Mouse (Mus musculus): ENCODE measurements around the gene Cdk8. TPM values are rescaled to one million over a fixed set of nuclear protein-coding genes. Genes with fewer than 3 reads are reported as not detected.
A peak's percentile ranks its signal among the peaks of the same experiment; 100 is the strongest.

Gene Cdk8
- total RNA-seq, 2 experiments from 2014 or later, result 14.9 to 17.5 TPM

GRCm38 (mm10) chr5:146277513-146277912 is 46.5 kb downstream of the Cdk8 start:
- no peak for DNase-seq (ENCODE audit: low spot score)

- no peak for DNase-seq (ENCODE audit: low spot score)
These were observed 49.0 kb downstream of the Cdk8 start for GRCm38 (mm10) chr5:146280012-146280411.

GRCm38 (mm10) chr5:146281241-146281818 is 50.3 kb downstream of the Cdk8 start:
- DNase-seq (ENCODE audit: low spot score), result no peak

- DNase-seq (ENCODE audit: low spot score), result no peak
These were observed 51.0 kb downstream of the Cdk8 start for GRCm38 (mm10) chr5:146281884-146282579.

GRCm38 (mm10) chr5:146283899-146284298 is 52.9 kb downstream of the Cdk8 start:
- DNase-seq (ENCODE audit: low spot score), result no peak

GRCm38 (mm10) chr5:146287416-146287815 is 56.4 kb downstream of the Cdk8 start:
- no peak for DNase-seq (ENCODE audit: low spot score)

GRCm38 (mm10) chr5:146288048-146288501 is 57.0 kb downstream of the Cdk8 start:
- peak; percentile 20 for DNase-seq (ENCODE audit: low spot score)

- DNase-seq (ENCODE audit: low spot score), result no peak
These were observed 58.9 kb downstream of the Cdk8 start for GRCm38 (mm10) chr5:146289921-146290320.

- no peak for DNase-seq (ENCODE audit: low spot score)
These were observed 59.4 kb downstream of the Cdk8 start for GRCm38 (mm10) chr5:146290446-146290845.

GRCm38 (mm10) chr5:146291560-146291959 is 60.5 kb downstream of the Cdk8 start:
- no peak for DNase-seq (ENCODE audit: low spot score)

- DNase-seq (ENCODE audit: low spot score), result no peak
These were observed 62.1 kb downstream of the Cdk8 start for GRCm38 (mm10) chr5:146292896-146293680.

- DNase-seq (ENCODE audit: low spot score), result no peak
These were observed 63.1 kb downstream of the Cdk8 start for GRCm38 (mm10) chr5:146293919-146294700.

- no peak for DNase-seq (ENCODE audit: low spot score)
These were observed 63.8 kb downstream of the Cdk8 start for GRCm38 (mm10) chr5:146294834-146295233.

- no peak for DNase-seq (ENCODE audit: low spot score)
These were observed 67.9 kb downstream of the Cdk8 start for GRCm38 (mm10) chr5:146298807-146299519.

- DNase-seq (ENCODE audit: low spot score), result peak; percentile 32
These were observed 68.5 kb downstream of the Cdk8 start for GRCm38 (mm10) chr5:146299520-146299870.

- peak; percentile 75 for DNase-seq (ENCODE audit: low spot score)
These were observed 72.4 kb downstream of the Cdk8 start for GRCm38 (mm10) chr5:146303470-146303869.

GRCm38 (mm10) chr5:146307046-146307743 is 76.2 kb downstream of the Cdk8 start:
- DNase-seq (ENCODE audit: low spot score), result no peak

- DNase-seq (ENCODE audit: low spot score), result no peak
These were observed 76.7 kb downstream of the Cdk8 start for GRCm38 (mm10) chr5:146307744-146308096.

- DNase-seq (ENCODE audit: low spot score), result no peak
These were observed 83.5 kb downstream of the Cdk8 start for GRCm38 (mm10) chr5:146314538-146314937.

GRCm38 (mm10) chr5:146315268-146315921 is 84.4 kb downstream of the Cdk8 start:
- DNase-seq (ENCODE audit: low spot score), result peak; percentile 45
